In genomic region chr16:18066060-18067009, GRCm38 (mm10) we compare ENCODE assay signal across 8 mouse cellular contexts. TPM values are rescaled to one million over a fixed set of nuclear protein-coding genes. Genes with fewer than 3 reads are reported as not detected.
DNase-seq lines count a peak whose midpoint lies in the region; ATAC-seq and TF ChIP-seq lines count a peak whose summit lies in the region.

No protein-coding gene starts in this region.

- peak overlapping the region; percentile 95 for H3K27ac ChIP-seq in forebrain, embryonic 13.5 days
- no peak overlapping the region for H3K27ac ChIP-seq in liver, embryonic 16.5 days (ENCODE audit: low read length)
- peak overlapping the region; percentile 87 for H3K27ac ChIP-seq in neural tube, embryonic 12.5 days
- H3K27ac ChIP-seq in stomach, postnatal 0 days (replicated peaks): peak overlapping the region; percentile 82

- peak overlapping the region; percentile 92 for H3K4me3 ChIP-seq in forebrain, embryonic 13.5 days
- peak overlapping the region; percentile 74 for H3K4me3 ChIP-seq in liver, embryonic 16.5 days (ENCODE audit: low read depth, low read length)
- H3K4me3 ChIP-seq in neural tube, embryonic 12.5 days: peak overlapping the region; percentile 91
- H3K4me3 ChIP-seq in stomach, postnatal 0 days (ENCODE audit: low read depth, low read length): peak overlapping the region; percentile 86

- DNase-seq in ES-CJ7 (ENCODE audit: low read depth, low spot score): peak; percentile 92
- peak; percentile 95 to 96 for DNase-seq in heart, postnatal 10 days
- peak; percentile 70 for DNase-seq in large intestine, adult 2 months (ENCODE audit: low read depth, low spot score)
- DNase-seq in stomach, postnatal 0 days (ENCODE audit: low spot score): peak; percentile 96

- TF ChIP-seq CTCF in stomach, postnatal 0 days (IDR thresholded peaks at IDR 0.05; ENCODE audit: low read depth): no peak

- under 1% methylated on average over 76 of the region's 81 CpGs for WGBS in forebrain, embryonic 13.5 days
- WGBS in large intestine, adult 2 months: 1% methylated on average over 81 of the region's 81 CpGs
- WGBS in liver, embryonic 16.5 days (ENCODE audit: insufficient replicate concordance): under 1% methylated on average over 69 of the region's 81 CpGs
- 1% methylated on average over 81 of the region's 81 CpGs for WGBS in neural tube, embryonic 12.5 days
- WGBS in stomach, postnatal 0 days: under 1% methylated on average over 68 of the region's 81 CpGs

- peak; percentile 80 for ATAC-seq in cerebellum, adult (ENCODE audit: insufficient number of reproducible peaks, low FRiP score, low TSS enrichment)
- peak; percentile 99 for ATAC-seq in forebrain, embryonic 13.5 days
- peak; percentile 95 for ATAC-seq in liver, embryonic 16.5 days (ENCODE audit: low read depth)
- ATAC-seq in neural tube, embryonic 12.5 days (ENCODE audit: low FRiP score, low read depth): peak; percentile 99
- peak; percentile 97 for ATAC-seq in stomach, postnatal 0 days (ENCODE audit: low FRiP score, low TSS enrichment)

- H3K27me3 ChIP-seq in forebrain, embryonic 13.5 days: no peaks in the 10 kb centered on the region
- no peaks in the 10 kb centered on the region for H3K27me3 ChIP-seq in liver, embryonic 16.5 days (ENCODE audit: control insufficient read depth, insufficient read depth, low read depth, low read length)
- H3K27me3 ChIP-seq in neural tube, embryonic 12.5 days (replicated peaks): no peaks in the 10 kb centered on the region
- H3K27me3 ChIP-seq in stomach, postnatal 0 days (ENCODE audit: control insufficient read depth, insufficient read depth, low read length): no peaks in the 10 kb centered on the region

- no peak for TF ChIP-seq EP300 in stomach, postnatal 0 days (optimal IDR thresholded peaks at IDR 0.05)

- intact Hi-C loops in heart, postnatal 10 days (cut with DNase I): no loop called here

- H3K9ac ChIP-seq in forebrain, embryonic 13.5 days: peak overlapping the region; percentile 94
- peak overlapping the region; percentile 75 for H3K9ac ChIP-seq in liver, embryonic 16.5 days (ENCODE audit: low read depth, low read length)
- H3K9ac ChIP-seq in neural tube, embryonic 12.5 days: peak overlapping the region; percentile 91
- H3K9ac ChIP-seq in stomach, postnatal 0 days (ENCODE audit: low read length): peak overlapping the region; percentile 90

- peaks cover 28% of the 10 kb centered on the region for H3K4me1 ChIP-seq in forebrain, embryonic 13.5 days
- H3K4me1 ChIP-seq in liver, embryonic 16.5 days (ENCODE audit: control insufficient read depth, low read depth, low read length): peaks cover 9% of the 10 kb centered on the region
- peaks cover 16% of the 10 kb centered on the region for H3K4me1 ChIP-seq in neural tube, embryonic 12.5 days
- no peaks in the 10 kb centered on the region for H3K4me1 ChIP-seq in stomach, postnatal 0 days (replicated peaks; ENCODE audit: control insufficient read depth, insufficient read depth)

- no peaks in the 10 kb centered on the region for H3K9me3 ChIP-seq in forebrain, embryonic 13.5 days (replicated peaks)
- H3K9me3 ChIP-seq in liver, embryonic 16.5 days (replicated peaks; ENCODE audit: control insufficient read depth, low read length): no peaks in the 10 kb centered on the region
- no peaks in the 10 kb centered on the region for H3K9me3 ChIP-seq in neural tube, embryonic 12.5 days
- H3K9me3 ChIP-seq in stomach, postnatal 0 days (ENCODE audit: control insufficient read depth, low read length): no peaks in the 10 kb centered on the region

- peak overlapping the region; percentile 69 for H3K4me2 ChIP-seq in forebrain, embryonic 13.5 days
- peak overlapping the region; percentile 68 for H3K4me2 ChIP-seq in liver, embryonic 16.5 days (ENCODE audit: low read depth, low read length)
- peak overlapping the region; percentile 71 for H3K4me2 ChIP-seq in neural tube, embryonic 12.5 days (replicated peaks)
- peak overlapping the region; percentile 81 for H3K4me2 ChIP-seq in stomach, postnatal 0 days (replicated peaks; ENCODE audit: low read depth)

- H3K36me3 ChIP-seq in forebrain, embryonic 13.5 days (ENCODE audit: poor library complexity, severe bottlenecking): peaks cover 35% of the 10 kb centered on the region
- no peaks in the 10 kb centered on the region for H3K36me3 ChIP-seq in liver, embryonic 16.5 days (ENCODE audit: control insufficient read depth, insufficient read depth)
- peaks cover 34% of the 10 kb centered on the region for H3K36me3 ChIP-seq in neural tube, embryonic 12.5 days
- H3K36me3 ChIP-seq in stomach, postnatal 0 days (ENCODE audit: control insufficient read depth, insufficient read depth, low read length): peaks cover 7% of the 10 kb centered on the region; the same call in 1 of the 2 replicates

RNA-seq across cellular contexts. Expression of gene Dgcr6, which starts 13.7 kb away (rescaled TPM):
- 164 and 168 TPM in 2 replicates for polyA plus RNA-seq in forebrain, embryonic 13.5 days (2015; fragmentation: Nextera tagmentation; extraction: Ambion mirVana)
- 10 to 100 TPM; 42.8 to 47.4 TPM for total RNA-seq in heart, postnatal 10 days (2021)
- polyA plus RNA-seq in large intestine, adult 2 months (2012; rRNA removed): 81.1 and 91.8 TPM in 2 replicates
- 17.1 and 18.1 TPM in 2 replicates for polyA plus RNA-seq in liver, embryonic 16.5 days (2015; fragmentation: Nextera tagmentation; extraction: Ambion mirVana)
- polyA plus RNA-seq in neural tube, embryonic 12.5 days (2016; fragmentation: Nextera tagmentation; extraction: Ambion mirVana): 162 and 171 TPM in 2 replicates
- 82.8 and 85.8 TPM in 2 replicates for polyA plus RNA-seq in stomach, postnatal 0 days (2015; fragmentation: Nextera tagmentation; extraction: Ambion mirVana)

RNA-seq across cellular contexts. Expression of gene Prodh, which starts 23.7 kb away (rescaled TPM):
- polyA plus RNA-seq in forebrain, embryonic 13.5 days (2015; fragmentation: Nextera tagmentation; extraction: Ambion mirVana): 3.7 and 6.3 TPM in 2 replicates
- total RNA-seq in heart, postnatal 10 days (2021): 10 to 100 TPM in 1 of 2 experiments, 1 to 10 TPM in 1; 6.4 to 11.4 TPM
- polyA plus RNA-seq in large intestine, adult 2 months (2012; rRNA removed): 116 and 128 TPM in 2 replicates
- polyA plus RNA-seq in liver, embryonic 16.5 days (2015; fragmentation: Nextera tagmentation; extraction: Ambion mirVana): 2.2 and 2.3 TPM in 2 replicates
- polyA plus RNA-seq in neural tube, embryonic 12.5 days (2016; fragmentation: Nextera tagmentation; extraction: Ambion mirVana): 6.3 and 7.1 TPM in 2 replicates
- 9.3 and 10.7 TPM in 2 replicates for polyA plus RNA-seq in stomach, postnatal 0 days (2015; fragmentation: Nextera tagmentation; extraction: Ambion mirVana)

Comparison
In these comparisons a context has a peak if more than half of its experiments do, and no peak if none do; other contexts are left out.
1. RNA of gene Prodh, which starts 23.7 kb away (polyA plus RNA-seq): 116 to 128 TPM in large intestine, adult 2 months; 9.3 to 10.7 TPM in stomach, postnatal 0 days, 6.3 to 7.1 TPM in neural tube, embryonic 12.5 days, 3.7 to 6.3 TPM in forebrain, embryonic 13.5 days and 2.2 to 2.3 TPM in liver, embryonic 16.5 days; every median in the first group is over 10 times any median in the second.
2. Peak in every context shown above with its lines, with median percentiles within 50 percentile points of each other: DNase-seq, ATAC-seq, H3K4me2 ChIP-seq, H3K4me3 ChIP-seq and H3K9ac ChIP-seq.